Mouse (Mus musculus) limb, embryonic 11.5 days (tissue): ENCODE results near the gene Slco2b1. TPM values are rescaled to one million over a fixed set of nuclear protein-coding genes. Genes with fewer than 3 reads are reported as not detected.
A peak's percentile ranks its signal among the peaks of the same experiment; 100 is the strongest.

Experiments used
- ATAC-seq: fragments of 200-750 bp; cut with Nextera tagmentation; 2 replicates; pipeline ENCODE4 v1.8.0; 2017; ENCODE audit warnings: low read depth; ENCODE audit not compliant: insufficient number of reproducible peaks, low FRiP score, low TSS enrichment
- DNase-seq: peaks from one replicate; pipeline ENCODE4 v3.0.0-alpha.2; 2015; ENCODE audit warnings: low spot score
- H3K27ac ChIP-seq: fragments of 300-500 bp; sonication (generic); replicated peaks from 2 replicates; pipeline ENCODE4 v1.5.1; 2014; ENCODE audit warnings: low read depth, mild to moderate bottlenecking, low read length
- H3K27me3 ChIP-seq: fragments of 300-500 bp; sonication (generic); 2 replicates; pipeline ENCODE4 v1.6.1; 2014; ENCODE audit warnings: mild to moderate bottlenecking, low read length, mixed read lengths; ENCODE audit not compliant: control insufficient read depth, insufficient read depth
- H3K36me3 ChIP-seq: fragments of 300-500 bp; sonication (generic); 2 replicates; pipeline ENCODE4 v1.6.1; 2014; ENCODE audit warnings: mild to moderate bottlenecking, low read length, moderate library complexity, mixed read lengths; ENCODE audit not compliant: control insufficient read depth, insufficient read depth
- H3K4me1 ChIP-seq: fragments of 300-500 bp; sonication (generic); 2 replicates; pipeline ENCODE4 v1.6.1; 2014; ENCODE audit warnings: low read length, mixed read lengths; ENCODE audit not compliant: control insufficient read depth, insufficient read depth
- H3K4me2 ChIP-seq: fragments of 300-500 bp; sonication (generic); 2 replicates; pipeline ENCODE4 v1.6.1; 2014; ENCODE audit warnings: low read depth, mild to moderate bottlenecking, moderate library complexity; ENCODE audit not compliant: severe bottlenecking
- H3K4me3 ChIP-seq: fragments of 300-500 bp; sonication (generic); 2 replicates; pipeline ENCODE4 v1.5.1; 2014; ENCODE audit warnings: low read depth, low read length
- H3K9ac ChIP-seq: fragments of 300-500 bp; sonication (generic); 2 replicates; pipeline ENCODE4 v1.6.1; 2014; ENCODE audit warnings: mild to moderate bottlenecking, low read length
- H3K9me3 ChIP-seq: fragments of 300-500 bp; sonication (generic); 2 replicates; pipeline ENCODE4 v1.6.1; 2016; ENCODE audit warnings: low read length; ENCODE audit not compliant: control insufficient read depth
- WGBS: fragments of 180-500 bp; shearing (Covaris S2); extraction: QIAGEN DNeasy Blood & Tissue Kit; methylation state at CpG from one replicate; pipeline ENCODE4 v1.1.7; 2014; 5-methylcytosine and 5-hydroxymethylcytosine counted together
- polyA plus RNA-seq: library from polyadenylated mRNA; unstranded; fragments of >200 nt; fragmentation: Nextera tagmentation; extraction: Ambion mirVana; gene quantifications from 2 replicates; pipeline ENCODE4 v1.2.1, GENCODE M21; 2014

Slco2b1 gene
- polyA plus RNA-seq, 1 experiment from 2014 or later: 0.79 TPM

DNA sequence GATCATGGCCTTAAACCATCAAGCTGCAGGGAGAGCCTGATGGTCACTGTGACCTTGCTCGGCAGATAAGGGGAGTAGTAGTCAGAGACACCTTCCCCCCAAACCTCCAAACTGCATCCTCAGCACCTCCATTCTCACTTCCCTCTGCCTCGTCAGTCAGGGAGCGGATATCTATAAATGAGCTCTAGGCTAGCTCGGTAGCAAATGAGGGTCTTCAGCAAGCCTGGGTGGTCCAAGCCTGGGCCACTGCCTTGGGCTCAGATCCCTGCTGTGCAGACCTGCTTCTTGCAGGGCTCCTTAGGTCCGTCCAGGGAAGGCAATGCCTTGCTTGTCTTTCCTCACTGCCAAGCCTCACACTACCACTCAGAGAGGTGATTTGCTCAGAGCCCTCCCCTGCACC, 2.4 kb downstream of the Slco2b1 start:
- ATAC-seq (no peak), DNase-seq (no peak)
- Histone ChIP-seq H3K4me3 (no peak overlapping the region), H3K9ac (no peak overlapping the region), H3K27ac (no peak overlapping the region), H3K9me3 (no peaks in the 10 kb centered on the region), H3K4me2 (no peak overlapping the region), H3K27me3 (no peaks in the 10 kb centered on the region), H3K36me3 (no peaks in the 10 kb centered on the region), H3K4me1 (peaks cover 6% of the 10 kb centered on the region)
- WGBS: 52% methylated on average over 5 of the region's 5 CpGs

DNA sequence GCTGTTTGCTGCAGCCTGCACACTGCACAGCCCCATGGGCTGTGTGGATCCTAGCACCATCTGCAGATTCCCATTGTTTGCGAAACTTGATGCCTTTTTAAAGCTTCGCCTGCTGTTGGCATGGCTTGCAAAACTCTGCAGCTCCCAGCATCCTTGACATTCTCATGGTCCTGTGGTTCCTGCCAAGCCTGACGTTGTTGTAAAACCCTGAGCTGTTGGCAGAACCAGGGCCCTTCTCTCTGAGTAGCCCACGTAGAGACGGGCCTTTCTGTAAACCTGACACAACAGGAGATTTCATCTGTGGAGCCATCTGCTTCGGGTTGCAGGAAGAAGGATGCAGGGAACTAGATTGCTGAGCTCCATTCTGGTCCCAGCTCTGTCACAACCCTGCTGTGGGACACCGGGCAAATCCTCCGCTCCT, 2.8 kb downstream of the Slco2b1 start:
- H3K27ac ChIP-seq: no peak overlapping the region
- 71% methylated on average over 8 of the region's 8 CpGs for WGBS
- H3K4me3 ChIP-seq: no peak overlapping the region
- no peak overlapping the region for H3K9ac ChIP-seq
- no peaks in the 10 kb centered on the region for H3K36me3 ChIP-seq
- no peaks in the 10 kb centered on the region for H3K9me3 ChIP-seq
- DNase-seq (no peak), ATAC-seq (no peak)
- H3K27me3 ChIP-seq: no peaks in the 10 kb centered on the region
- no peak overlapping the region for H3K4me2 ChIP-seq
- peaks cover 6% of the 10 kb centered on the region for H3K4me1 ChIP-seq

GRCm38 (mm10) chr7:99707671-99708070, 3.5 kb downstream of the Slco2b1 start:
- H3K27ac ChIP-seq: no peak overlapping the region

GRCm38 (mm10) chr7:99707038-99707595, 4.0 kb downstream of the Slco2b1 start:
- Histone ChIP-seq H3K9ac (no peak overlapping the region), H3K9me3 (no peaks in the 10 kb centered on the region), H3K4me1 (peaks cover 6% of the 10 kb centered on the region), H3K4me2 (no peak overlapping the region), H3K27me3 (no peaks in the 10 kb centered on the region), H3K27ac (no peak overlapping the region), H3K4me3 (no peak overlapping the region), H3K36me3 (no peaks in the 10 kb centered on the region)
- 41% methylated on average over 4 of the region's 4 CpGs for WGBS
- DNase-seq (no peak), ATAC-seq (no peak)

More at GRCm38 (mm10) chr7:99707671-99708070, 3.5 kb downstream of the Slco2b1 start:
- Histone ChIP-seq H3K27me3 (no peaks in the 10 kb centered on the region), H3K4me3 (no peak overlapping the region), H3K4me2 (no peak overlapping the region), H3K4me1 (peaks cover 6% of the 10 kb centered on the region), H3K36me3 (no peaks in the 10 kb centered on the region), H3K9me3 (no peaks in the 10 kb centered on the region), H3K9ac (no peak overlapping the region)
- ATAC-seq (no peak), DNase-seq (no peak)
- WGBS: 92% methylated on average over 6 of the region's 6 CpGs

DNA sequence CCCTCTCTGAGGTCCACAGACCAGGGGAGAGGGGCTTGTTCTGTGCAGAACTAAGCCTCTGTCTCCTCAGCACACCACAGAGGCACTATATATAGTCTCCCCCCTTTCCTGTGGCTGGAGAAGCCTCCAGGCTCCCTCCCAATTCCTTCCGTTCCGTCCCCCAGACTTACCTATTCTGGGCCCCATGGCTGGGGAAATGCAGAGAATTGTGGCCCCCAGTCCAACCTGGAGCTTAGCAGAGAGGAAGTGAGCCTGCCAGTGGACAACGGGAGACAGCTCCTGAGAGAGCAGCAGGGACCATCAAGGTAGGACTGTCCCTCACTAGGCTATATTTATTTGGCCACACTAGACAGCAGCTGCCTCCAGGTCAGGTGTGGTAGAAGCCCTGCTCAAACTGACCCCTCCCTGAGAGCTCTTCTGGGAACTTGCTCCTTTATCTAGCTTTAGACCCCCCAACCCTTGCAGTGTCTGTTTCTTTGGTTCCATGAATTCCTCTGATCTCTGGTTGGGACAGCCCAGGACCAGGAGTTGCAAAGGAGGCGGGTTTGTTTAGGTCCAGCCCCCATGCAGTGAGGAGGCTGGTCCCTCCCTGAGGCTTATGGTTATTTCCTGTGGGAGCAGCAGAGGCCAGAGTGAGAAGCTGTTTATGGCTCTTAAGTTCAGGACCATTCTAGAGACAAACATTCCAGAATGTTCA, 4.7 kb downstream of the Slco2b1 start:
- Histone ChIP-seq H3K4me3 (no peak overlapping the region), H3K4me2 (no peak overlapping the region), H3K4me1 (peaks cover 6% of the 10 kb centered on the region), H3K9ac (no peak overlapping the region), H3K27ac (no peak overlapping the region), H3K36me3 (no peaks in the 10 kb centered on the region), H3K9me3 (no peaks in the 10 kb centered on the region), H3K27me3 (no peaks in the 10 kb centered on the region)
- 59% methylated on average over 4 of the region's 4 CpGs for WGBS
- DNase-seq (peak; percentile 29), ATAC-seq (peak; percentile 62; the same call in 1 of the 2 replicates)

DNA sequence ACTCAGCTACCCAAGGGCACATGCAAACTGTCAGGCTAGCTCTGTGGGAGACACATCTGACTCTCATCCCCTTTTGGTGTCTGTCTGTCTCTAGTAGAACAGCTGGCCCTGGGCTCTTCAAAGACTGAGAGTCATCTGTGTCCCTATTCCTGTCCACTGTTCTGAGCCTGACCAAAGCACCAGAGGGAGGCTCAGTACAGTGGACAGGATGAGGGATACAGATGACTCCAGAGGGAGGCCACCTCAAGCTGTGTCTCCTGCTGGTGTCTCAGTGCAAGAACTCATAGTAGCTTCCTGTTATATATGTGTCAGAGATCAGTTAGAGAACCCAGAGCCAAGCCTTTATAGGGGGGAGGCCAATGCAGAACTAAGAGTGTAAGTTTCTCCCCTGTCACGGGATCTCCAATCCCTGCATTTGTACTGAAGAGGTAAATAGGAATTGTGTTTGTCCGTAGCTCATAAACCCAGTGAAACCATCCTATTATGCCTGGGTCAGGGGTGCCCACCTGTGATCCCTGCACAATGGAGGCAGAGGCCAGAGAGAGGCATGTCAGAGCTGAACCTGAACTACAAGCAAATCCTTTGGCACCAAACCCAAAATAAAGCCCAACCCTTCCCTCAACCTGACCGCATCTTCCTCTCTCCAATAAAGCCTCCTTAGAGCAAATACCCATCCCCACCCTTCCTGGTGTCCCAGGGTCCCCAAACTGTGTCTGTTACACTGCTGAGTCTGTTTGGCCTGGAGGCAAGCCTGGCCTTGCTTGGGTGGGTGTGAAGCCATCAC, 6.2 kb downstream of the Slco2b1 start:
- peaks cover 6% of the 10 kb centered on the region for H3K4me1 ChIP-seq
- H3K27ac ChIP-seq: no peak overlapping the region

GRCm38 (mm10) chr7:99702201-99702600, 8.9 kb downstream of the Slco2b1 start:
- Histone ChIP-seq H3K27ac (no peak overlapping the region), H3K4me2 (no peak overlapping the region), H3K9ac (no peak overlapping the region), H3K36me3 (no peaks in the 10 kb centered on the region), H3K4me1 (peaks cover 6% of the 10 kb centered on the region), H3K4me3 (no peak overlapping the region), H3K9me3 (no peaks in the 10 kb centered on the region), H3K27me3 (no peaks in the 10 kb centered on the region)
- DNase-seq (no peak), ATAC-seq (no peak)
- 52% methylated on average over 6 of the region's 6 CpGs for WGBS

More for the DNA sequence above, 6.2 kb downstream of the Slco2b1 start:
- Histone ChIP-seq H3K4me2 (no peak overlapping the region), H3K9ac (no peak overlapping the region), H3K27me3 (no peaks in the 10 kb centered on the region), H3K9me3 (no peaks in the 10 kb centered on the region), H3K36me3 (no peaks in the 10 kb centered on the region), H3K4me3 (no peak overlapping the region)
- 90% methylated on average over 3 of the region's 3 CpGs for WGBS
- ATAC-seq (no peak), DNase-seq (no peak)

DNA sequence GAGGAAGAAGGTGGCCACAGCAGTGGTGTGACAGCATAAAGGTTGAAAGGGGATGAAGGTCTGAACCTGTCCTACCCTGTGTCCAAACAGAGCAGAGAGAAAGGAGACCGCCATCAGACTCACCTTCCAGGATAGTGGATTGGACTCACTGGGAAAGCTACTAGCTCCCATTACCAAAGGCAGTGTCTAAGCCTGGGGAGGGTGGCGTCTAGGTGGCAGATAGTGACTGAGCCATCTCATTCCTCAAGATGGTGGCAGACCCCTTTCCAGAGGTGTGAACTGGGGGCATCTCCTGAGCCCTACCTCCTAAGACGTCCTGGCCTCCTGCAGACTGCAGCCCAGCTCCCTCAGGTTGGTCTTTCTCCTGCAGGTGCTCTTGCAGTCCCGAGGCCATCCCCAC, 10.5 kb downstream of the Slco2b1 start:
- Histone ChIP-seq H3K4me2 (no peak overlapping the region), H3K9me3 (no peaks in the 10 kb centered on the region), H3K4me3 (no peak overlapping the region), H3K9ac (no peak overlapping the region), H3K36me3 (no peaks in the 10 kb centered on the region), H3K4me1 (no peaks in the 10 kb centered on the region), H3K27ac (no peak overlapping the region), H3K27me3 (no peaks in the 10 kb centered on the region)
- WGBS: 77% methylated on average over 4 of the region's 4 CpGs
- DNase-seq (no peak), ATAC-seq (no peak)
